Mouse (Mus musculus) G1E-ER4 (cell line): ENCODE results near the gene Lrmda. TPM values are rescaled to one million over a fixed set of nuclear protein-coding genes. Genes with fewer than 3 reads are reported as not detected.

Experiments
- GATA1 ChIP-seq: IDR thresholded peaks from one replicate; pipeline ENCODE4 v1.8.0; 2012; ENCODE audit warnings: low read length, inconsistent platforms
- polyA plus RNA-seq: library from polyadenylated mRNA; stranded (reverse); fragments of >175 nt; gene quantifications from 2 replicates; pipeline ENCODE4 v1.2.3, GENCODE M21; 2012

The Lrmda gene
- polyA plus RNA-seq, 1 experiment, result not detected

- no peak for TF ChIP-seq GATA1
Measured at GRCm38 (mm10) chr14:22738603-22739002, 719.1 kb downstream of the Lrmda start.

GRCm38 (mm10) chr14:22742527-22742926, 723.0 kb downstream of the Lrmda start:
- TF ChIP-seq GATA1, result no peak

- TF ChIP-seq GATA1, result no peak
Measured at GRCm38 (mm10) chr14:22743264-22743663, 723.8 kb downstream of the Lrmda start.

- TF ChIP-seq GATA1, result no peak
Measured at GRCm38 (mm10) chr14:22744701-22745100, 725.2 kb downstream of the Lrmda start.

GRCm38 (mm10) chr14:22745263-22745881, 725.9 kb downstream of the Lrmda start:
- TF ChIP-seq GATA1, result no peak

- no peak for TF ChIP-seq GATA1
Measured at GRCm38 (mm10) chr14:22745882-22746480, 726.5 kb downstream of the Lrmda start.

GRCm38 (mm10) chr14:22747816-22748215, 728.3 kb downstream of the Lrmda start:
- no peak for TF ChIP-seq GATA1

- no peak for TF ChIP-seq GATA1
Measured at GRCm38 (mm10) chr14:22750409-22750808, 730.9 kb downstream of the Lrmda start.

GRCm38 (mm10) chr14:22751290-22751689, 731.8 kb downstream of the Lrmda start:
- no peak for TF ChIP-seq GATA1

GRCm38 (mm10) chr14:22754633-22755032, 735.1 kb downstream of the Lrmda start:
- no peak for TF ChIP-seq GATA1

GRCm38 (mm10) chr14:22757493-22757892, 738.0 kb downstream of the Lrmda start:
- TF ChIP-seq GATA1, result no peak

- no peak for TF ChIP-seq GATA1
Measured at GRCm38 (mm10) chr14:22759216-22759615, 739.7 kb downstream of the Lrmda start.

GRCm38 (mm10) chr14:22759673-22760072, 740.2 kb downstream of the Lrmda start:
- no peak for TF ChIP-seq GATA1

GRCm38 (mm10) chr14:22760241-22761039, 740.9 kb downstream of the Lrmda start:
- TF ChIP-seq GATA1, result no peak

GRCm38 (mm10) chr14:22781709-22782108, 762.2 kb downstream of the Lrmda start:
- TF ChIP-seq GATA1, result no peak

GRCm38 (mm10) chr14:22782365-22782764, 762.9 kb downstream of the Lrmda start:
- TF ChIP-seq GATA1, result no peak
